Mouse (Mus musculus): ENCODE results near the gene Tex13c2. TPM values are rescaled to one million over a fixed set of nuclear protein-coding genes. Genes with fewer than 3 reads are reported as not detected.

Tex13c2 gene
- total and polyA plus RNA-seq, 3 experiments = not detected

DNA sequence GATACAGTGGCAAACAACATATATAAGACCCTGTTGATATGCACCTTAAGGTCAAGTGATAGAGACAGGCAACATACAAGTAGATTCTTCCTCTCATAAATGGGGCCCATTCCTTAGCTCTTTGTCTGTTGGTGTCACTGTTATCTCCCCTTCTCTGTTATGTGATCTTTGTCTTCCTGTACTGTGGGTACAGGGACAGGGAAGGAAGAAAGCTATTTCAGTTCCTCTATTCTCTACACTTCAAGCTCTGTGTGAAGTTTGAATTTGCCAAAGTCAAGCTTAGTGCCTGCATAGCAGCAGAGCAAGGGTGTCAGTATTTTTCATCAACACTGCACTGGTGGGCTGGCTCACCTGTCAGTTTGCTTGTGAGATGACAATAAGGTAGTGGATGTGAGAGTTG, 11.0 kb downstream of the Tex13c2 start:
- dilution Hi-C loops (cut with MboI; ENCODE audit: extremely low pct_ligation_motif_present, extremely low pct_unique_long_range_greater_than_20kb, low sequenced_read_pairs) (no loop called here), in situ Hi-C loops (cut with MboI; ENCODE audit: low pct_ligation_motif_present, low pct_unique_long_range_greater_than_20kb, low sequenced_read_pairs) (loop anchor here (25.0 kb wide), 2 partner anchors 138 to 238 kb away; no protein-coding TSS in a partner anchor)
- H3K4me1 ChIP-seq (ENCODE audit: control insufficient read depth in 1 of 2, insufficient read depth in 2 of 2) = peaks cover 0 to 5% of the 10 kb centered on the region in 2 experiments; a peak in 2 of 4 replicates
- peak; percentile 12 for DNase-seq (ENCODE audit: extremely low read depth)
- TF ChIP-seq USF1 (IDR thresholded peaks at IDR 0.05; ENCODE audit: low read depth, low read length) (no peak), RAD21 (IDR thresholded peaks at IDR 0.05; ENCODE audit: low read depth, low read length) (no peak), ZMIZ1 (IDR thresholded peaks at IDR 0.05; ENCODE audit: low read depth, low read length) (no peak), RCOR1 (conservative IDR thresholded peaks at IDR 0.05; ENCODE audit: low read depth, low read length) (no peak), NRF1 (IDR thresholded peaks at IDR 0.05; ENCODE audit: low read depth, low read length) (no peak), CHD2 (IDR thresholded peaks at IDR 0.05; ENCODE audit: low read length) (no peak), JUND (conservative IDR thresholded peaks at IDR 0.05; ENCODE audit: low read depth, low read length) (no peak), HCFC1 (IDR thresholded peaks at IDR 0.05; ENCODE audit: low read depth, low read length) (no peak), PAX5 (IDR thresholded peaks at IDR 0.05; ENCODE audit: low read length) (no peak), JUN (IDR thresholded peaks at IDR 0.05; ENCODE audit: insufficient read depth, low read depth, low read length) (no peak), SIN3A (IDR thresholded peaks at IDR 0.05; ENCODE audit: low read length) (no peak), TCF12 (IDR thresholded peaks at IDR 0.05; ENCODE audit: low read depth, low read length) (no peak), MAZ (IDR thresholded peaks at IDR 0.05; ENCODE audit: low read depth, low read length) (no peak), TBP (conservative IDR thresholded peaks at IDR 0.05; ENCODE audit: low read depth, low read length) (no peak), ZKSCAN1 (IDR thresholded peaks at IDR 0.05; ENCODE audit: borderline replicate concordance, low read depth, low read length) (no peak), ZC3H11A (IDR thresholded peaks at IDR 0.05; ENCODE audit: low read depth, low read length) (no peak)
- no peaks in the 10 kb centered on the region for H3K9me3 ChIP-seq (replicated peaks; ENCODE audit: low read length)
- H3K4me2 ChIP-seq (ENCODE audit: insufficient read depth, low read depth, poor library complexity, severe bottlenecking) = peak overlapping the region; percentile 29; the same call in 1 of the 2 replicates
- H3K27ac ChIP-seq (ENCODE audit: insufficient read depth, low read depth) = no peak overlapping the region
- no peak overlapping the region for H3K4me3 ChIP-seq (replicated peaks in 1 of 3; ENCODE audit: low read depth in 2 of 3, low read length in 2 of 3, poor library complexity in 1 of 3)
- H3K36me3 ChIP-seq (replicated peaks in 1 of 2; ENCODE audit: control insufficient read depth in 1 of 2, insufficient read depth in 1 of 2, low read length in 1 of 2) = no peaks in the 10 kb centered on the region
- H3K27me3 ChIP-seq (replicated peaks) = no peaks in the 10 kb centered on the region
- no peaks in the 10 kb centered on the region for H3K79me2 ChIP-seq (replicated peaks; ENCODE audit: control insufficient read depth, extremely low read depth, insufficient read depth, poor library complexity, severe bottlenecking)
- H3K9ac ChIP-seq (ENCODE audit: insufficient read depth, low read depth) = no peak overlapping the region

DNA sequence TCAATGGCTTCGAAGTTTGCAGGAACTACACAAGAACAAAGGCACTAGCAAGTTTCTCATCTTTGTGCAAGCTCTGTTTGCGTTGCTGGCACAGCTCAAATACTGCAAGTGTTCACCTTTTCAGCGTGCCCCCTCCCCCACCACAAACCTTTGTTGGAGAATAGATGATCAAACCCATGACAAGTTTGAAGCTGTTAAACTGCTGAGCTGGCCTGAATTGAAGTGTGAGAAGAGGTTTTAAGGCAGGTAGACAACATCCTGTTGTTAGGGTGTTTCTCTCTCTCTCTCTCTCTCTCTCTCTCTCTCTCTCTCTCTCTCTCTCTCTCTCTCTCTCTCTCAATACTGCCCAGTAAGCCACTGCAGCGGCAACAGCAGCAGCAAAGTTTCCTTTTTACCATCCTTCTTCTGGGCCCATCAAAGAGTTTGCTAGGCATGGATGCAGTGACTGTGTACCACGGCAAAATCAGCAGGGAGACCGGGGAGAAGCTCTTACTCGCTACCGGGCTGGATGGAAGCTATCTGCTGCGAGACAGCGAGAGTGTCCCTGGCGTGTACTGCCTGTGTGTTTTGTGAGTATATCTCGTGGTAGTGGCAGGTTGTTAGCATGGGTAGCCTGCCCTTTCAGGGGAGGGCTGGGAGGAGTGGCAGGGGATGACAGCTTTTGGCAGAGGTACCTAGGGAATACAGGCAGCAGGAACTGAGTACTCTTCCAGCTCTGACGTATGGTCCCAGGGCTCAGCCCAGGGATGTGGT, 13.0 kb downstream of the Tex13c2 start, which contains the start of gene Sh2d1a:
Sh2d1a (plus strand) TSS at position 163 of the 753 bp plus-strand sequence.
- Histone ChIP-seq H3K27ac (ENCODE audit: insufficient read depth, low read depth) (no peak within 1 kb of the TSS), H3K27me3 (replicated peaks) (no peaks in the 10 kb centered on the region), H3K4me3 (replicated peaks in 1 of 3; ENCODE audit: low read depth in 2 of 3, low read length in 2 of 3, poor library complexity in 1 of 3) (no peak within 1 kb of the TSS)

More for the DNA sequence above, 13.0 kb downstream of the Tex13c2 start, which contains the start of gene Sh2d1a:
- dilution Hi-C loops (cut with MboI; ENCODE audit: extremely low pct_ligation_motif_present, extremely low pct_unique_long_range_greater_than_20kb, low sequenced_read_pairs) = no loop called here
- Histone ChIP-seq H3K4me2 (ENCODE audit: insufficient read depth, low read depth, poor library complexity, severe bottlenecking) (no peak within 1 kb of the TSS), H3K9me3 (replicated peaks; ENCODE audit: low read length) (no peaks in the 10 kb centered on the region), H3K36me3 (replicated peaks in 1 of 2; ENCODE audit: control insufficient read depth in 1 of 2, insufficient read depth in 1 of 2, low read length in 1 of 2) (no peaks in the 10 kb centered on the region), H3K79me2 (replicated peaks; ENCODE audit: control insufficient read depth, extremely low read depth, insufficient read depth, poor library complexity, severe bottlenecking) (no peaks in the 10 kb centered on the region), H3K4me1 (ENCODE audit: control insufficient read depth in 1 of 2, insufficient read depth in 2 of 2) (peaks cover 0 to 5% of the 10 kb centered on the region in 2 experiments; a peak in 2 of 4 replicates), H3K9ac (ENCODE audit: insufficient read depth, low read depth) (no peak within 1 kb of the TSS)
- in situ Hi-C loops (cut with MboI; ENCODE audit: low pct_ligation_motif_present, low pct_unique_long_range_greater_than_20kb, low sequenced_read_pairs) = loop anchor here (25.0 kb wide), 2 partner anchors 140 to 240 kb away; no protein-coding TSS in a partner anchor
- no peak for DNase-seq (ENCODE audit: extremely low read depth)
- TF ChIP-seq CHD1 (IDR thresholded peaks at IDR 0.05; ENCODE audit: low read depth, low read length) = no peak
- TF ChIP-seq KAT2A (IDR thresholded peaks at IDR 0.05; ENCODE audit: insufficient replicate concordance, low read length) = no peak
- TF ChIP-seq USF2 (conservative IDR thresholded peaks at IDR 0.05; ENCODE audit: low read depth, low read length) = no peak
- TF ChIP-seq IRF4 (IDR thresholded peaks at IDR 0.05; ENCODE audit: low read depth, low read length) = no peak
- TF ChIP-seq TCF12 (IDR thresholded peaks at IDR 0.05; ENCODE audit: low read depth, low read length) = no peak
- TF ChIP-seq POLR2A (IDR thresholded peaks at IDR 0.05; ENCODE audit: low read depth, low read length) = no peak
- TF ChIP-seq ZNF384 (IDR thresholded peaks at IDR 0.05; ENCODE audit: low read depth, low read length) = no peak
- TF ChIP-seq NELFE (IDR thresholded peaks at IDR 0.05; ENCODE audit: low read depth, low read length) = no peak
- TF ChIP-seq MAX (IDR thresholded peaks at IDR 0.05; ENCODE audit: low read length) = no peak
- TF ChIP-seq USF1 (IDR thresholded peaks at IDR 0.05; ENCODE audit: low read depth, low read length) = no peak
- TF ChIP-seq JUN (IDR thresholded peaks at IDR 0.05; ENCODE audit: insufficient read depth, low read depth, low read length) = no peak
- no peak for TF ChIP-seq SMC3 (IDR thresholded peaks at IDR 0.05; ENCODE audit: low read depth, low read length)
- TF ChIP-seq ELF1 (IDR thresholded peaks at IDR 0.05; ENCODE audit: low read depth, low read length) = no peak
